Mouse (Mus musculus) small intestine, adult 2 months (tissue): ENCODE measurements around the gene 1190002N15Rik. TPM values are rescaled to one million over a fixed set of nuclear protein-coding genes. Genes with fewer than 3 reads are reported as not detected.

ENCODE experiments used
- H3K27ac ChIP-seq: fragments of 200-500 bp; 2 replicates; pipeline ENCODE4 v1.5.1; 2012; ENCODE audit warnings: low read depth, low read length, control low read depth, inconsistent platforms; ENCODE audit not compliant: insufficient read depth
- H3K27me3 ChIP-seq: fragments of 200-500 bp; 2 replicates; pipeline ENCODE4 v1.6.1; 2012; ENCODE audit warnings: mild to moderate bottlenecking, moderate library complexity, low read length, inconsistent platforms; ENCODE audit not compliant: control insufficient read depth, insufficient read depth
- H3K36me3 ChIP-seq: fragments of 200-500 bp; 2 replicates; pipeline ENCODE4 v1.6.1; 2012; ENCODE audit warnings: mild to moderate bottlenecking, low read length, control low read depth, inconsistent platforms; ENCODE audit not compliant: control insufficient read depth, insufficient read depth
- H3K4me1 ChIP-seq: fragments of 200-500 bp; 2 replicates; pipeline ENCODE4 v1.6.1; 2012; ENCODE audit warnings: low read length, inconsistent platforms, mixed read lengths; ENCODE audit not compliant: control insufficient read depth, insufficient read depth, insufficient read length
- H3K4me3 ChIP-seq: fragments of 200-500 bp; 2 replicates; pipeline ENCODE4 v1.5.1; 2012; ENCODE audit warnings: low read depth, mild to moderate bottlenecking, control low read depth, inconsistent platforms, low read length, moderate library complexity
- CTCF ChIP-seq: fragments of 200-500 bp; IDR thresholded peaks from 2 replicates; pipeline ENCODE4 v1.5.1; 2012; ENCODE audit warnings: low read depth, mild to moderate bottlenecking, control low read depth, inconsistent platforms, low read length, moderate library complexity, mixed read lengths; ENCODE audit not compliant: insufficient replicate concordance, insufficient read length; ENCODE audit errors: extremely low read depth
- POLR2A ChIP-seq: fragments of 200-500 bp; IDR thresholded peaks from 2 replicates; pipeline ENCODE4 v1.6.1; 2012; ENCODE audit warnings: low read depth, mild to moderate bottlenecking, control low read depth, inconsistent platforms, low read length, moderate library complexity
- WGBS: fragments of 180-500 bp; shearing (Covaris S2); methylation state at CpG from one replicate; pipeline ENCODE4 v1.1.7; 2018; 5-methylcytosine and 5-hydroxymethylcytosine counted together
- polyA plus RNA-seq: library from polyadenylated mRNA; depleted of rRNA; stranded (reverse); fragments of >200 nt; gene quantifications from 2 replicates; pipeline ENCODE4 v1.2.3, GENCODE M21; 2012

The 1190002N15Rik gene
- polyA plus RNA-seq, 1 experiment: 16.0 TPM

- no peaks in the 10 kb centered on the region for H3K4me1 ChIP-seq
- no peak overlapping the region for H3K27ac ChIP-seq
- 73% methylated on average over 6 of the region's 6 CpGs for WGBS
- no peak overlapping the region for H3K4me3 ChIP-seq
- no peaks in the 10 kb centered on the region for H3K36me3 ChIP-seq
- no peaks in the 10 kb centered on the region for H3K27me3 ChIP-seq
- TF ChIP-seq POLR2A (no peak), CTCF (no peak)
Measured at GRCm38 (mm10) chr9:94556776-94557514, 19.1 kb upstream of the 1190002N15Rik start.

DNA sequence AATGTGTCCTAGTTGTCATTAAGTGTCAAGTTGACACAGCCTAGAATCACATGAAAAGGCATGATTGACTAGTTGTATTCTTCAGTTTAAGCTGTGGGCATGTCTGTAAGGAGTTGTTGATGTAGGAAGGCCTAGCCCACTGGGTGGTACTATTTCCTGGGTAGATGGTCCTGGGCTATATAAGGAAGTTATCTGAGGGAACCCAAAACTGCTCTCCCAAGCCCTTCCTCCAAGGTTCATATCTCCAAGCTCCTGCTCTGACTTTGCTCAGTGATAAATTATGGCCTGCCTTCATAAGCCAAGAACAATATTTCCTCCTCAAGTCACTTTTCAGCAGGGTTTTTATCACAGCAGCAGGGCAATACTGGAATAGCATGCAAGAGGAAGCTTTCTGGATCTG lies 18.4 kb upstream of the 1190002N15Rik start:
- Histone ChIP-seq H3K4me1 (no peaks in the 10 kb centered on the region), H3K4me3 (no peak overlapping the region), H3K27me3 (no peaks in the 10 kb centered on the region), H3K27ac (no peak overlapping the region), H3K36me3 (no peaks in the 10 kb centered on the region)
- TF ChIP-seq CTCF (no peak), POLR2A (no peak)

GRCm38 (mm10) chr9:94550493-94551095 lies 12.7 kb upstream of the 1190002N15Rik start:
- no peaks in the 10 kb centered on the region for H3K27me3 ChIP-seq
- no peak for TF ChIP-seq POLR2A
- no peak for TF ChIP-seq CTCF
- H3K4me1 ChIP-seq: no peaks in the 10 kb centered on the region
- no peaks in the 10 kb centered on the region for H3K36me3 ChIP-seq
- whole genome bisulfite sequencing: 92% methylated on average over 2 of the region's 2 CpGs
- no peak overlapping the region for H3K27ac ChIP-seq
- H3K4me3 ChIP-seq: no peak overlapping the region

DNA sequence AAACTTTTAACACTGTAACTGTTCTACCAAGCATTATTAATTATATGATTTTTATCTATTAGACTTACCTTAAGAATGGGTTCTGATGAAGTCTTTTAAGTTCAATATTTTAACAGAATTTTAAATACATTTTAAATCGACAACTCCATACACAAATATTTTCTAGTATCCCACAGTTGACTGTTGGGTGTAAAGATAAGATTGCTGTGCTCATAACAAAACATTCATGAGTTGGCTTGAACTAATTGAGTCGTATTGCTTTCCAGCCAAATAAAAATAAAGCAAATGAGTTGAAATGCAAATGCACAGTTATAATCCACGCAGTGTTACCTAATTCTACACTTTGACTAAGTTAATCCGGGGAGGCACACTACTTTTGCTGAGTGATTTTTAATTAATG lies 6.0 kb upstream of the 1190002N15Rik start:
- 88% methylated on average over 4 of the region's 4 CpGs for WGBS
- no peaks in the 10 kb centered on the region for H3K36me3 ChIP-seq
- no peak overlapping the region for H3K27ac ChIP-seq
- no peak overlapping the region for H3K4me3 ChIP-seq
- no peaks in the 10 kb centered on the region for H3K4me1 ChIP-seq
- no peaks in the 10 kb centered on the region for H3K27me3 ChIP-seq
- no peak for TF ChIP-seq POLR2A
- no peak for TF ChIP-seq CTCF

DNA sequence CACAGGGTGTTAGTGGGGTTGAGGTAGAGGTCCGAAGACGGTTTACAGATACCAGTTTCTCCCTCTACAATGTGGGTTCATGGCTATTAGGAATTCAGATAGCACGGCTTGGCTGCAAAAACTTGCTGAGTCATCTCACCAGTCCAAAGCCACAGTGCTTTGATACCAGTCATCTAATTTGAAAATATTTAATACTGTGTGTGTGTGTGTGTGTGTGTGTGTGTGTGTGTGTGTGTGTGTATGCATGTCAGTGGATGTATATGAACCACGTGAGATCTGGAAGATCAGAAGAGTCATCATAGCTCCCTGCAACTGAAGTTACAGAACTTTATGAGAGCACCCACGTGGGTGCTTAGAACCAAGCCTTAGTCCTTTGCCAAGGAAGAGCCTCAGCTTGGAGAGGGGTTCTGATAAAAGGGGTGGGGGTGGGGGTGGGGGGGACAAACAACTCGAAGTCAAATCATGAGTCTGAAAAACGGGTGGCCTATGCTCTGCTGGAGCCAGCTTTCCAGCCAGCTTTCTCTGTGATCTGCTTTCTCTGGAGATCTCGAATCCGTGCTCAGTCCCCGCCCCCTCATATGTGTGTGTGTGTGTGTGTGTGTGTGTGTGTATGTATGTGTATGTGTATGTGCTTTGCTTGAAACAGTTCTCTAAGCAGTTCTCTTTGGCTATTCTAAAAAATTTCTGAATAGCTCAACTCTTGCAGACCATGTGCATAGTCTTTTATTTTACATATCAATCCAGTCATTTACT lies 2.6 kb upstream of the 1190002N15Rik start:
- no peak for TF ChIP-seq POLR2A
- Histone ChIP-seq H3K36me3 (no peaks in the 10 kb centered on the region), H3K4me1 (no peaks in the 10 kb centered on the region), H3K27ac (no peak overlapping the region), H3K27me3 (no peaks in the 10 kb centered on the region), H3K4me3 (no peak overlapping the region)
- WGBS: 70% methylated on average over 10 of the region's 10 CpGs

GRCm38 (mm10) chr9:94539346-94539865 lies 1.5 kb upstream of the 1190002N15Rik start:
- 61% methylated on average over 8 of the region's 8 CpGs for WGBS
- Histone ChIP-seq H3K27ac (no peak overlapping the region), H3K36me3 (no peaks in the 10 kb centered on the region), H3K4me3 (no peak overlapping the region), H3K4me1 (no peaks in the 10 kb centered on the region), H3K27me3 (no peaks in the 10 kb centered on the region)
- TF ChIP-seq POLR2A (no peak), CTCF (no peak)

DNA sequence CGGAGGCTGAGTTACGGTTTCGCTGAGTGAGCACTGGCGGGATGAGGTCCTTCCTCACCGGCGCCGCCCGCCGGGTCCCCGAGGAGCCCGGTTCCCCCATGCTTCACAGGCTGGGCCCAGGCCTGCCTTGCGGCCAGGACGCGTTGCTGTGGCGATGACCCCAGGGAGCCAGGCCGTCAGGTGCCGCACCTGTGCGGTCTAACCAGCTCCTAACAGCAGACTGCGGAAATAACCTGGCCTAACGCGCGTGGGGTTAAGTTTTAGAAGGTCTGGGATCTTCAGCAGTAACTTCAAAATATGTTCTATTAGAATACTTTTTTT lies 902 bp upstream of the 1190002N15Rik start:
- H3K4me3 ChIP-seq: peak overlapping the region; percentile 74
- WGBS: under 1% methylated on average over 22 of the region's 22 CpGs
- peak overlapping the region; percentile 15 for H3K27ac ChIP-seq
- H3K4me1 ChIP-seq: no peaks in the 10 kb centered on the region
- TF ChIP-seq POLR2A (no peak), CTCF (no peak)
- H3K27me3 ChIP-seq: no peaks in the 10 kb centered on the region
- no peaks in the 10 kb centered on the region for H3K36me3 ChIP-seq
